In genomic region chr2:170446843-170447383, GRCm38 (mm10) we compare ENCODE assay signal across 29 mouse cellular contexts. TPM values are rescaled to one million over a fixed set of nuclear protein-coding genes. Genes with fewer than 3 reads are reported as not detected.
DNase-seq lines count a peak whose midpoint lies in the region; ATAC-seq and TF ChIP-seq lines count a peak whose summit lies in the region.
"Had no signal": no experiment of that assay in that cellular context is flagged by ENCODE, and none has a peak within 500 bp of the region (broad histone marks: within the 10 kb centered on the region; RNA-seq: fewer than 3 reads in every experiment).

No protein-coding gene starts in this region.

- WGBS in kidney, embryonic 15.5 days = 56% methylated on average over 5 of the region's 5 CpGs

- no peaks in the 10 kb centered on the region for H3K79me2 ChIP-seq in C2C12 (ENCODE audit: control insufficient read depth, insufficient read depth)

- peaks cover 8% of the 10 kb centered on the region; the same call in 1 of the 2 replicates for H3K4me1 ChIP-seq in kidney, embryonic 15.5 days
- H3K4me1 ChIP-seq: embryonic facial prominence, embryonic 15.5 days; liver, embryonic 13.5 days; megakaryocyte, embryonic 14.5 days; midbrain, embryonic 13.5 days had no signal

- no peak overlapping the region for H3ac ChIP-seq in C2C12 (ENCODE audit: control insufficient read depth, insufficient read length, low read depth)

- H3K79me3 ChIP-seq in C2C12 (ENCODE audit: low read depth) = no peaks in the 10 kb centered on the region

- no peaks in the 10 kb centered on the region for H3K36me3 ChIP-seq in kidney, embryonic 15.5 days
- no peaks in the 10 kb centered on the region for H3K36me3 ChIP-seq in C2C12 (ENCODE audit: control insufficient read depth, insufficient read depth)
- H3K36me3 ChIP-seq: embryonic facial prominence, embryonic 15.5 days; hindbrain, embryonic 13.5 days; liver, embryonic 13.5 days; midbrain, embryonic 13.5 days had no signal

- H3K27me3 ChIP-seq in kidney, embryonic 15.5 days = peaks cover 12% of the 10 kb centered on the region; the same call in 1 of the 2 replicates
- H3K27me3 ChIP-seq in C2C12 (ENCODE audit: control insufficient read depth, insufficient read depth, insufficient read length) = peaks cover 8% of the 10 kb centered on the region
- H3K27me3 ChIP-seq: embryonic facial prominence, embryonic 15.5 days; liver, embryonic 13.5 days had no signal

- intact Hi-C loops in heart, postnatal 36 days (cut with DNase I) = loop anchor here (5.0 kb wide), 1 partner anchor 425 kb away; no protein-coding TSS in a partner anchor

- DNase-seq in adrenal gland, adult (ENCODE audit: inconsistent age in 2 of 2, low spot score in 1 of 2) = peak; percentile 27 to 60
- no peak for DNase-seq in adrenal gland, postnatal 4 days (ENCODE audit: low spot score in 2 of 2)
- no peak for DNase-seq in kidney, postnatal 36 days
- peak; percentile 41 for DNase-seq in brain, embryonic 14.5 days (ENCODE audit: low read depth)
- DNase-seq in layer of hippocampus, adult 2 months (ENCODE audit: low spot score in 2 of 2) = no peak
- DNase-seq in heart, postnatal 36 days = no peak
- DNase-seq: cerebellum, adult 8-10 months; cerebellum, postnatal 36 days; embryo, embryonic 11 days; gastrocnemius, postnatal 36 days; heart, adult 2 months; kidney, adult 2 months; kidney, postnatal 10 days; liver, embryonic 13.5 days; lung, embryonic 14.5 days had no signal

- no peaks in the 10 kb centered on the region for H3K9me3 ChIP-seq in kidney, embryonic 15.5 days (replicated peaks)
- H3K9me3 ChIP-seq: embryonic facial prominence, embryonic 15.5 days; hindbrain, embryonic 13.5 days; liver, embryonic 13.5 days; megakaryocyte, embryonic 14.5 days; midbrain, embryonic 13.5 days had no signal

- ATAC-seq in kidney, embryonic 15.5 days (replicated peaks; ENCODE audit: low FRiP score) = no peak
- ATAC-seq: forebrain, embryonic 16.5 days; midbrain, embryonic 13.5 days had no signal

- no peak overlapping the region for H3K9ac ChIP-seq in kidney, embryonic 15.5 days
- H3K9ac ChIP-seq: embryonic facial prominence, embryonic 15.5 days; hindbrain, embryonic 13.5 days; liver, embryonic 13.5 days; lung, embryonic 14.5 days; midbrain, embryonic 13.5 days had no signal

- no peak overlapping the region for H3K4me2 ChIP-seq in kidney, embryonic 15.5 days
- H3K4me2 ChIP-seq: embryonic facial prominence, embryonic 15.5 days; hindbrain, embryonic 13.5 days; liver, embryonic 13.5 days; lung, embryonic 14.5 days; midbrain, embryonic 13.5 days had no signal

- no peak overlapping the region for H3K4me3 ChIP-seq in kidney, embryonic 15.5 days (replicated peaks)
- no peak overlapping the region for H3K4me3 ChIP-seq in C2C12 (ENCODE audit: insufficient read depth, poor library complexity, severe bottlenecking)
- no peak overlapping the region for H3K4me3 ChIP-seq in layer of hippocampus, adult 2 months
- H3K4me3 ChIP-seq: embryonic facial prominence, embryonic 15.5 days; heart, adult 2 months; hindbrain, embryonic 13.5 days; liver, embryonic 13.5 days; megakaryocyte, embryonic 14.5 days; midbrain, embryonic 13.5 days had no signal

- TF ChIP-seq CTCF in C2C12 (IDR thresholded peaks at IDR 0.05; ENCODE audit: control insufficient read depth, insufficient read depth, insufficient read length) = no peak
- no peak for TF ChIP-seq CTCF in brain, embryonic 14.5 days (IDR thresholded peaks at IDR 0.05; ENCODE audit: borderline replicate concordance, extremely low read depth, insufficient read depth, insufficient read length)
- TF ChIP-seq CTCF in layer of hippocampus, adult 2 months (conservative IDR thresholded peaks at IDR 0.05) = no peak

- no peak for TF ChIP-seq POLR2A in brain, embryonic 14.5 days (IDR thresholded peaks at IDR 0.05; ENCODE audit: borderline replicate concordance, extremely low read depth, insufficient read depth, insufficient read length, poor library complexity, severe bottlenecking)

- peak overlapping the region; percentile 51; the same call in 1 of the 2 replicates for H3K27ac ChIP-seq in kidney, embryonic 15.5 days
- no peak overlapping the region for H3K27ac ChIP-seq in layer of hippocampus, adult 2 months
- H3K27ac ChIP-seq: embryonic facial prominence, embryonic 15.5 days; heart, adult 2 months; liver, embryonic 13.5 days; midbrain, embryonic 13.5 days had no signal

TF ChIP-seq in C2C12, 6 proteins besides CTCF, POLR2A, EP300 and RAD21:
- TF ChIP-seq MYOD1 (IDR thresholded peaks at IDR 0.05; ENCODE audit: control insufficient read depth, insufficient read length, low read depth) = peak; percentile 39
- TF ChIP-seq USF1 (IDR thresholded peaks at IDR 0.05; ENCODE audit: low read depth) = no peak

RNA-seq across cellular contexts. Expression of gene Bcas1, which starts 19.3 kb away (rescaled TPM):
- 1 to 10 TPM in 1 of 2 experiments, under 1 TPM in 1; 0.48 to 1.2 TPM for total RNA-seq in adrenal gland, postnatal 4 days (2021)
- polyA plus RNA-seq in kidney, embryonic 15.5 days (2015; fragmentation: Nextera tagmentation; extraction: Ambion mirVana) = 0.58 and 1.7 TPM in 2 replicates
- polyA plus RNA-seq in C2C12 (2012; fragmentation: generic; extraction: Trizol) = not detected
- 3.7 and 9.4 TPM in 2 replicates for polyA plus RNA-seq in brain, embryonic 14.5 days (2012; rRNA removed)
- 10 to 100 TPM; 59.4 to 69.6 TPM for total RNA-seq in layer of hippocampus, adult 2 months (2021)
- not detected for total RNA-seq in heart, postnatal 36 days (2021)

RNA-seq across cellular contexts. Expression of gene Pfdn4, which starts 49.3 kb away (rescaled TPM):
- total RNA-seq in adrenal gland, postnatal 4 days (2021) = 10 to 100 TPM; 20.9 to 24.6 TPM
- polyA plus RNA-seq in kidney, embryonic 15.5 days (2015; fragmentation: Nextera tagmentation; extraction: Ambion mirVana) = 77.8 and 103 TPM in 2 replicates
- 42.9 TPM for polyA plus RNA-seq in C2C12 (2012; fragmentation: generic; extraction: Trizol)
- 55.5 and 55.6 TPM in 2 replicates for polyA plus RNA-seq in brain, embryonic 14.5 days (2012; rRNA removed)
- total RNA-seq in layer of hippocampus, adult 2 months (2021) = 10 to 100 TPM; 28.6 to 32.2 TPM
- total RNA-seq in heart, postnatal 36 days (2021) = 10 to 100 TPM; 11.1 to 12.4 TPM

RNA-seq across cellular contexts. Expression of gene Cyp24a1, which starts 50.0 kb away (rescaled TPM):
- 1 to 10 TPM in 1 of 2 experiments, not detected in 1; 3.0 TPM for total RNA-seq in adrenal gland, postnatal 4 days (2021)
- 1.7 and 1.8 TPM in 2 replicates for polyA plus RNA-seq in kidney, embryonic 15.5 days (2015; fragmentation: Nextera tagmentation; extraction: Ambion mirVana)
- polyA plus RNA-seq in C2C12 (2012; fragmentation: generic; extraction: Trizol) = not detected
- polyA plus RNA-seq in brain, embryonic 14.5 days (2012; rRNA removed) = 0.16 TPM in 2 replicates
- total RNA-seq in layer of hippocampus, adult 2 months (2021) = not detected
- total RNA-seq in heart, postnatal 36 days (2021) = not detected
- total RNA-seq: ES-E14; gastrocnemius, postnatal 36 days; heart, adult 2 months; heart, postnatal 25 days; layer of hippocampus, postnatal 36 days; left cerebral cortex, postnatal 14 days; monocyte, adult 5-6 weeks had no signal
- polyA plus RNA-seq: heart, adult 2 months; heart, embryonic 14.5 days; hindbrain, embryonic 13.5 days; liver, embryonic 13.5 days; lung, embryonic 14.5 days; neural tube, embryonic 11.5 days had no signal

Comparison
In these comparisons a context has a peak if more than half of its experiments do, and no peak if none do; other contexts are left out.
1. DNase-seq: peak in adrenal gland, adult (2 of 2) and brain, embryonic 14.5 days (single experiment); none in adrenal gland, postnatal 4 days (0 of 2), kidney, postnatal 36 days (0 of 2), layer of hippocampus, adult 2 months (0 of 2) and heart, postnatal 36 days (0 of 2).
2. RNA of gene Bcas1, which starts 19.3 kb away (total RNA-seq): 59.4 to 69.6 TPM in layer of hippocampus, adult 2 months; 0.48 to 1.2 TPM in adrenal gland, postnatal 4 days and not detected in heart, postnatal 36 days; every median in the first group is over 10 times any median in the second.